Comparison of ENCODE assay signal across 8 mouse cellular contexts in the genomic region with DNA sequence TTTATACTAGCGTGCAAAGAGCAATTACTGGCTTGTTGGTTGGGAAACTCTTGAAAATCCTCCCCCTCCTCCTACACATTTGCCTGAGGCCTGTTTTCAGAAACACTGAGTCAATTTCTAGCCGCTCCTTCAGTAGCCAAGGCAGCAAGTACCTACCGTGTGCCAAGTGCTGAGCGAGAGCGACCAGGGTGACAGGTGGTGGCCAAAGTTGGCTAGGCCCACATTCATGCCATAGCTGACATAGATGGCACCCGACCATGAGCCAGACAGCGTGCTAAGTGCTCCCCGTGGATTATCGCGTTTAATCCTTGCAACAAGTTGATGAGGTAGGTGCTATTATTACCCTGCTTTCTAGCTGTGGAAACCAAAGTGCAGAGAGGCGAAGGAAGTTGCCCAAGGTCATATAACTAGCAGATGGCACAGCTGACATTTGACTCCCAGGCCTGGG. TPM values are rescaled to one million over a fixed set of nuclear protein-coding genes. Genes with fewer than 3 reads are reported as not detected.
DNase-seq lines count a peak whose midpoint lies in the region; ATAC-seq and TF ChIP-seq lines count a peak whose summit lies in the region.

No protein-coding gene starts in this region.

- WGBS in liver, adult 2 months = 80% methylated on average over 11 of the region's 11 CpGs
- 82% methylated on average over 11 of the region's 11 CpGs for WGBS in liver, postnatal 0 days (ENCODE audit: insufficient replicate concordance)

- H3K36me3 ChIP-seq in liver, adult 2 months (ENCODE audit: control insufficient read depth, insufficient read depth, low read length) = no peaks in the 10 kb centered on the region
- H3K36me3 ChIP-seq in liver, postnatal 0 days (replicated peaks; ENCODE audit: insufficient read depth, low read length) = no peaks in the 10 kb centered on the region

- no peaks in the 10 kb centered on the region for H3K9me3 ChIP-seq in liver, postnatal 0 days (ENCODE audit: low read length)

- TF ChIP-seq POLR2A in liver, adult 2 months (IDR thresholded peaks at IDR 0.05; ENCODE audit: extremely low read depth, insufficient read depth, low read length) = no peak

- peak overlapping the region; percentile 84 for H3K27ac ChIP-seq in liver, adult 2 months (replicated peaks; ENCODE audit: insufficient read depth, low read depth, low read length)
- H3K27ac ChIP-seq in liver, postnatal 0 days (ENCODE audit: low read depth) = peak overlapping the region; percentile 77

- H3K27me3 ChIP-seq in liver, adult 2 months (ENCODE audit: control insufficient read depth, insufficient read depth, low read length) = no peaks in the 10 kb centered on the region
- H3K27me3 ChIP-seq in liver, postnatal 0 days (ENCODE audit: insufficient read depth, low read length) = no peaks in the 10 kb centered on the region

- no peak for TF ChIP-seq EP300 in liver, postnatal 0 days (IDR thresholded peaks at IDR 0.05; ENCODE audit: low read depth)

- no peak overlapping the region for H3K4me3 ChIP-seq in liver, adult 2 months (ENCODE audit: insufficient read depth, low read depth, low read length)
- no peak overlapping the region for H3K4me3 ChIP-seq in liver, postnatal 0 days (ENCODE audit: low read depth, low read length)

- no peak overlapping the region for H3K4me2 ChIP-seq in liver, postnatal 0 days (ENCODE audit: low read depth, low read length)

- TF ChIP-seq CTCF in liver, adult 2 months (IDR thresholded peaks at IDR 0.05; ENCODE audit: low read depth, low read length) = no peak
- no peak for TF ChIP-seq CTCF in liver, postnatal 0 days (IDR thresholded peaks at IDR 0.05; ENCODE audit: low read depth)

- DNase-seq in liver, adult 2 months (ENCODE audit: extremely low read depth, low read depth, low spot score) = no peak
- DNase-seq in liver = no peak
- DNase-seq in cerebellum, adult 9-10 months = peak; percentile 69
- peak; percentile 64 to 78 for DNase-seq in heart, adult 9 months (ENCODE audit: low spot score in 2 of 2)
- no peak for DNase-seq in liver, postnatal 0 days
- DNase-seq in urinary bladder, postnatal 10 days (ENCODE audit: low spot score) = no peak
- DNase-seq in thymus, postnatal 4 days = no peak
- DNase-seq in urinary bladder, adult 18-20 months (ENCODE audit: low spot score in 2 of 2) = no peak

- ATAC-seq in liver, postnatal 0 days = no peak

- H3K79me2 ChIP-seq in liver, adult 2 months (ENCODE audit: control insufficient read depth, insufficient read depth, low read length) = no peaks in the 10 kb centered on the region

- no peak overlapping the region for H3K9ac ChIP-seq in liver, adult 2 months (ENCODE audit: low read depth, low read length)
- H3K9ac ChIP-seq in liver, postnatal 0 days (replicated peaks) = no peak overlapping the region

- H3K4me1 ChIP-seq in liver, adult 2 months (ENCODE audit: control insufficient read depth, insufficient read depth, low read length) = peaks cover 6% of the 10 kb centered on the region
- peaks cover 23% of the 10 kb centered on the region for H3K4me1 ChIP-seq in liver, postnatal 0 days (ENCODE audit: insufficient read depth)

RNA-seq across cellular contexts. Expression of gene Top1, which starts 24.7 kb away (rescaled TPM):
- 20.1 and 26.1 TPM in 2 replicates for total RNA-seq in liver, adult 2 months (2014; rRNA removed)
- 6.0 and 6.2 TPM in 2 replicates for polyA plus RNA-seq in liver, adult 2 months (2012; rRNA removed)
- polyA plus RNA-seq in liver, postnatal 0 days (2015; fragmentation: Nextera tagmentation; extraction: Ambion mirVana) = 30.1 and 30.5 TPM in 2 replicates

Comparison
In these comparisons a context has a peak if more than half of its experiments do, and no peak if none do; other contexts are left out.
1. DNase-seq: peak in cerebellum, adult 9-10 months (single experiment) and heart, adult 9 months (2 of 2); none in liver, adult 2 months (single experiment), liver (single experiment), liver, postnatal 0 days (single experiment), urinary bladder, postnatal 10 days (single experiment), thymus, postnatal 4 days (single experiment) and urinary bladder, adult 18-20 months (0 of 2).